Mouse (Mus musculus) heart, postnatal 14 days (tissue): ENCODE results near the gene Grap. TPM values are rescaled to one million over a fixed set of nuclear protein-coding genes. Genes with fewer than 3 reads are reported as not detected.
"Not testable (repeated sequence)": the region's sequence is repeated elsewhere in the genome, so short reads cannot be mapped to it uniquely, and the experiment has no call there.

Experiments used
- DNase-seq, 2 experiments: peaks; one replicate each; pipeline ENCODE4 v3.0.0; 2021 to 2022
- intact Hi-C: fragments of 180-260 bp; cut with DNase I; formaldehyde crosslinking; loops from one replicate; pipeline ENCODE4 v1.15.1; 2025
- total RNA-seq, 2 experiments: library from RNA; stranded (reverse); gene quantifications; 2 replicates each; pipeline ENCODE4 v1.2.3; 2021

Grap gene
- total RNA-seq, 2 experiments from 2014 or later, result 13.9 to 15.4 TPM

DNA sequence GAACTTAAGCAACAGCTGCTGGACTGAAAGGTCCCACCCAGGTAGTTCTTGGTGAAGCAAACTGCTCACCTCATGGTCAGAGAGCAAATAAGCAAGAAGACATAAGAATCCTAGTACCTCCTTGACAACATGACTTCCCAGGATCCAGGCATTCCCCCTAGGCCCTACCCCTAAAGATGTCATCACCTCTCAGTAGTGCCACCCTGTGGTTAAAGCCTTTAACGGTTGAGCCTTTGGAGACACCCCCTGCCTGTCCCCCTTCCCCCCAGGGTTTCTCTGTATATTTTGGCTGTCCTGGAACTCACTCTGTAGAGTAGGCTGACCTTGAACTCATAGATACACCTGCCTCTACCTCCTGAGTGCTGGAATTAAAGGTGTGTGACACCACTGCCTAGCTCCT, 15.7 kb upstream of the Grap start:
- no peak for DNase-seq
- intact Hi-C loops, result no loop called here

DNA sequence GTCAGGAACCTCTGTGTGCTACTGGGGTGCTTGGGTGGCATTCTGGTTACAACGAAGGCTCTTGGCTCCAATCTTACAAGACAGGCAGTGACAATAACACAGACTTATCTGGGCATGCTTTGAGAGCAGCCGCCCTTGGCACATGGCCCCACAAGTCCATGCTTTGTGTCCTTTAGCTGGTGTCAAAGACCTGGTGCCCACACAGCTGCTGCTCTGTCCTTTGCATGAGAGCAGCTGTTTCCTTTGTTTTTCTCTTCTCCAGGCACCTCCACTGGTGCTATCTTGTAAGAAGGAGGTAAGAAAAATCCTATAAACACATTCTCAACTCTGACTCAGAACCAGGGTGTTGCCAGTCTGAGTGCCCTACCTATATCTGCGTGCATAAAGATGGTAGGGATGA, 15.2 kb upstream of the Grap start:
- DNase-seq, result no peak
- intact Hi-C loops, result no loop called here

- intact Hi-C loops, result no loop called here
- no peak for DNase-seq
Measured at GRCm38 (mm10) chr11:61638764-61639536, 14.1 kb upstream of the Grap start.

DNA sequence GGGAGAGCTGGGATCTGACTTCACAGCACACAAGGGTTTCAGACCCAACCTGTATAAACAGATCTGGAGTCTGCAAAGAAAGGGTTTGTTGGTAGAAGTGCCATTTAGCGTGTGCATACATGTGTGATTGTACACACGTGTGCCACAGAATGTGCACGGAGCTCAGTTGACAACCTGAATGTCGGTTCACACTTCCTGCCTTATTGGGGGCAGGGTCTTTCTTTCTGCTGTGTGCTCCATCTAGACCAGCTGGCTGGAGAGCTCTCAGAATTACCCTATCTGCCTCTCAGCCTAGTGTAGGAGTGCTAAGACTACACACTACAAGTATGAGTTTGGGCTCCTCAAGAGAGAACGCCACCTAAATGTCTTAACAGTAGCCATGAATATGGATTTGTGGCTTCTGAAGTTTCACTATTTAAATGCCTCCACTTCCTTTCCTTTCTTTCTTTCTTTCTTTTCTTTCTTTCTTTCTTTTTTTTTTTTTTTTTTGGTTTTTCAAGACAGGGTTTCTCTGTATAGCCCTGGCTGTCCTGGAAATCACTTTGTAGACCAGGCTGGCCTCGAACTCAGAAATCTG, 13.4 kb upstream of the Grap start:
- intact Hi-C loops, result no loop called here

DNA sequence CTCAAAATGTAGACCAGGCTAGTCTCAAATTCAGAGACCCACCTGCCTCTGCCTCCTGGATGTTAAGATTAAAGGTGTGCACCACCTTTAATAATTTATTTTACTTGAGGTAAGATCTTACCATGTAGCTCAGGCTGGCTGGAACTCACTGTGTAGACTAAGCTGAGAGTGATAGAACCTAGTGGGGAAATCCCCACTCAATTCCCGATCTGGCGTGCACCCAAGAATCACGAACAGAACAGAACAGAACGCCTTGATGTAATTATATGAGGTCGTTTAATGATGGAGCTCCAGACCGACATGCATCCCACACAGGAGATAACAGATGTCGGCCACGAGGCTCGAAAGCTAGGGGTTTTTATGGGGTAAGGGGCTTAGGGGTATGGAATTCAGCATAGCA, 12.5 kb upstream of the Grap start:
- intact Hi-C loops, DNase-seq: not testable (repeated sequence)

More for the DNA sequence above, 13.4 kb upstream of the Grap start:
- no peak for DNase-seq

DNA sequence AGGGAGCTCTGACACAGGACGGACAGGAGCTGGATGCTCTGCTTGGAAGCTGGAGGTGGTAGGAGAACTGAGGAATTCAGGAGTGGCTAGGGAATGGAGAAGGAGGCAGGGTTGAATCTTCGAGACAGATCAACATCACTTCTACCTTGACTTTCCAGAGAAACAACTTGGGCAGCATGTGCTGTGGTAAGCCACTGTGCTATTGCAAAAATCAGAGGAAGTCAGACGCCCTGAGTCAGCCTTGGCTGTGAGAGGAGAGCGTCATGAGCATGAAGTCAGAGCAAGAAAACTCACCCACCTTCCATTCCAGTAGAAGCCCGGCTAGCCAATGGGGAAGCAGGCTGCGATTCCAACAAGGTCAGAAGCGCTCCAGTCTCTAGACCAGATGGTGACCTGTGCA, 11.0 kb upstream of the Grap start:
- intact Hi-C loops, result no loop called here
- DNase-seq, result no peak

DNA sequence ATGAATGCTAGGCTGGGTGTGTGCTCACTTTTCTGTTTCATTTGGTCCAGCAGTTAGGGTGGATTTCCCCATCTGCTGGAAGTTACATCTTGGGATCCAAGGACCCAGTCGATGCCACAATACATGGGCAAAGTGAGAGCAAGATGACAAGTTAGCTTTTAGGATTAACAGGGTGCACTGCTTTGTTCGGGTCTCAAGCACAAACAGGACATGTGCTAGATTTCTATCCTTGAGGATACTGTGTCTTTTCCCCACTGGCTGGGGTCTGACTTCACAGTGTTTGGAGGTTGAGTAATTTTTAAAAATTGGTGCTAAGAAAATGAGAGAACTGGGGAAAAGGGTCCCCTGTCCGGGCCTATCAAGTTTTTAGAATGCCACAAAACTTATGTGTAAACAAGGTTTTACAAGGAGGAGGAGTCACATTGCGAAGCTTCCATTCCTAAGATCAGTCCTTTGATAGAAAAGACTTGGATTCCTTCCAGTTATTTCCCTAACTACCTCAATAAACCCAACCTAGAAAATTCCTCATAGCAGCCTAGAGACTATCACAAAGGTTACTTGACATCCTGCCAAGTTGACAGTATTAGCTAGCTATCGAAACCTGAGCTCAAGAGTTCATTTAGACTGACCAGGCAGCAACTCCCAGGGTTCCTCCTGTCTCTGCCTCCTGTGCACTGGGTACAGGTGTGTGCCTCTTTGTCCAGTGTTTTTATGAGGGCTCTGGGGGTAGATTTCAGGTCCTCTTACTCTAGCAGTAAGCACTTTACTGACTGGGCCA, 9.7 kb upstream of the Grap start:
- intact Hi-C loops, result no loop called here
- DNase-seq, result no peak

GRCm38 (mm10) chr11:61644576-61645326, 8.3 kb upstream of the Grap start:
- no peak for DNase-seq
- intact Hi-C loops, result no loop called here

- DNase-seq, result no peak
- intact Hi-C loops, result no loop called here
Measured at GRCm38 (mm10) chr11:61645357-61645857, 7.7 kb upstream of the Grap start.

GRCm38 (mm10) chr11:61646499-61647039, 6.5 kb upstream of the Grap start:
- intact Hi-C loops, result no loop called here
- DNase-seq, result no peak

DNA sequence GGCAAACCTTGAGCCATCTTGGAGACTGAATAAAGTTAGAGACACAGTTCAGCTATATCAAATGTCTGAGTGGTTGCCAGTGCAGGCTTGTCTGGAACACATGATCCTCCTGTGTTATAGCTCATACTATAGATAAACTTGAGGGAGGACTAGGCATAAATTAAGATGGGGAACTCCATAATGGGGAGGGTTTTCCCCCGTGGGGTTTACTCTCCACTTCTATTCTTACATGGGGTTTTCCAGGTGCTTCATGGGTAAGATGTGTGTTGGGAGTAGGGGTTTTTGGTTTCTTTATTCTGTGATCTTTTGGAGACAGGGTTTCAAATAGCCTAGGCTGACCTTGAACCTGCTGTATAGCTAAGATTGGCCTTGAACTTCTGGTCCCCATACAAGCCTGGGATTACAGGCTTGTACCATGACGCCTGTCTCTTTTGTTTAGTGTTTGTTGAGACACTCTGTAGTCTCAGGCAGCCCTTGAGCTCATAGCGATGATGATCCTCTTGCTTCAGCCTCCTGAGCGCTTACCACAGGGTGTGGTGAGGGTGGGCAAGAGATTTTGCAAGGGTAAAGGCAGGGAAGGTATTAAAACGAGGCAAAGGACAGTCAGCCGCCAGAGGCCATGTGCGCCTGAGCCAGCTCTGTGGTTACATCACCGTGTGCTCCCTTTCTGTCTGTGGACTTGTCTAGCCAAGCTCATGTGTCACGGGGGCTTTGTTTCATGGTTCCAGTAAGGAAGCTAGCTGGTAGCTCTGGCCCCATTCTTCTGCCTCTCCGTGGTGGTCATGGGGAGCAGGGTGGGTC, 5.8 kb upstream of the Grap start:
- no peak for DNase-seq
- intact Hi-C loops, result no loop called here

GRCm38 (mm10) chr11:61647956-61648748, 4.9 kb upstream of the Grap start:
- no peak for DNase-seq
- intact Hi-C loops, result no loop called here

DNA sequence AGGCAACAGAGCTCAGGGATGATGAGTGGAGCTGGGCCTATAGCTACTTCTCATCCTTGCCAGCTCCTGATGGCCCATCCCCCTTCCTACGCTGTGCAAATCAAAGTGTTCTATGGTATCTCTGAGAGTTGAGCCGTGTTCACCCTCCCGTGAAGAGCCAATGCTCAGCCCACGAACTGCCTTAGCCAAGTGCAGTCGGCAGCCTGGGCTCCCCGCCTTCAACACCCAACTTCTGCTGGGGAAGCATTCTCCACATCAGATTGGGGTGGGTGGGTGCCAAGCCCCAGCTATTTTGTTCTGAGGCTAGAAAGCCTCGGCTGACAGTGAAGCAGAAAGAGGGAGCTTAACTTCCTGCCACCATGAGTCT, 4.3 kb upstream of the Grap start:
- no peak for DNase-seq
- intact Hi-C loops, result no loop called here

- DNase-seq, result no peak
- intact Hi-C loops, result no loop called here
Measured at GRCm38 (mm10) chr11:61649163-61649580, 3.9 kb upstream of the Grap start.

DNA sequence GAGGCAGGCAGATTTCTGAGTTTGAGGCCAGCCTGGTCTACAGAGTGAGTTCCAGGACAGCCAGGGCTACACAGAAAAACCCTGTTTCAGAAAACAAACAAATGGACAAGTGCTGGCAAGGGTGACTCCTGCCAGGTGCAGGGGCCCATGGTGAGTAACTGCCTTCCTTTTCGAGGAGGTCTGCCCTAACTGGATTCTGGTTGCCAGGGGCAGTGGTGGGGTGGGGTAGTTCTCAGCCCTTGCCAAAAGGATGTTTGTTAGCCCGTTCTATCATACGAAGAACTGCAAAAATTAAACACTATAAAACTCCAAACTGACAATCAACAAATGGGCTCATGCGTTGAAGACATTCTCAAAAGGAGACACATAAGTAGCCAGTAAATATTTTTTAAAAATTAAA, 3.4 kb upstream of the Grap start:
- DNase-seq, result no peak
- intact Hi-C loops, result no loop called here

- intact Hi-C loops, result no loop called here
- DNase-seq, result no peak
Measured at GRCm38 (mm10) chr11:61650470-61651265, 2.4 kb upstream of the Grap start.

- intact Hi-C loops, result no loop called here
Measured at GRCm38 (mm10) chr11:61652216-61652615, 849 bp upstream of the Grap start.

DNA sequence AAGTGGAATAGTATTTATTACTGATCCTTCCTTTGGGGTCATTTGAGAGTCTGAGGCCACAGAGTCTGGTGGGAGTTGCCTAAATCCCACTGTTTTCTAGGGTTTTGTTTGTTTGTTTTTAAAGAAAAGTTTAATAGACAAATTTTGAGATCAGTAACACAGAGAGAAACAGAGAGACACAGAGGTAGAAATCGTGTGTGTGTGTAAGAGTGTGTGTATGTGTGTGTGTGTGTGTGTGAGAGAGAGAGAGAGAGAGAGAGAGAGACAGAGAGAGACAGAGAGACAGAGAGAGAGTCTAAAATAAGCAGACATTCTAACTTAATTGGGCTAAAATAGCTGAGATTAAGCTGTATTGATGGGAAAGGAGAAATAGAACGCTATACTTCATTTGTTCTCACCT, 503 bp downstream of the Grap start:
- intact Hi-C loops, result no loop called here
- no peak for DNase-seq

More at GRCm38 (mm10) chr11:61652216-61652615, 849 bp upstream of the Grap start:
- DNase-seq, result no peak
